Mouse (Mus musculus) cerebellum, adult 2 months (tissue): ENCODE data around the gene Prpf40b.

Source experiments
- CTCF ChIP-seq: fragments of 200-500 bp; IDR thresholded peaks from 2 replicates; pipeline ENCODE4 v1.5.1; 2011; ENCODE audit warnings: low read depth, mild to moderate bottlenecking, control low read depth, low read length, moderate library complexity, borderline replicate concordance; ENCODE audit not compliant: insufficient read depth
- POLR2A ChIP-seq: fragments of 200-500 bp; IDR thresholded peaks from 2 replicates; pipeline ENCODE4 v1.6.1; 2011; ENCODE audit warnings: low read length, control low read depth, borderline replicate concordance; ENCODE audit not compliant: insufficient read depth

GRCm38 (mm10) chr15:99344148-99344870 is 49.4 kb downstream of the Prpf40b start:
- no peak for TF ChIP-seq CTCF
- TF ChIP-seq POLR2A: no peak
